Mouse (Mus musculus) intestine, embryonic 16.5 days (tissue): ENCODE results near the gene Dhx40. TPM values are rescaled to one million over a fixed set of nuclear protein-coding genes. Genes with fewer than 3 reads are reported as not detected.

Experiments
- ATAC-seq: fragments of 200-750 bp; cut with Nextera tagmentation; 2 replicates; pipeline ENCODE4 v1.8.0; 2017; ENCODE audit warnings: moderate TSS enrichment, moderate library complexity
- H3K27ac ChIP-seq: fragments of 300-500 bp; sonication (generic); 2 replicates; pipeline ENCODE4 v1.5.1; 2014; ENCODE audit warnings: mild to moderate bottlenecking, low read length
- H3K27me3 ChIP-seq: fragments of 300-500 bp; sonication (generic); replicated peaks from 2 replicates; pipeline ENCODE4 v1.6.1; 2014; ENCODE audit warnings: low read length, control low read depth, mixed read lengths; ENCODE audit not compliant: control insufficient read depth, insufficient read depth
- H3K36me3 ChIP-seq: fragments of 300-500 bp; sonication (generic); 2 replicates; pipeline ENCODE4 v1.6.1; 2014; ENCODE audit warnings: low read length, control low read depth; ENCODE audit not compliant: control insufficient read depth, insufficient read depth
- H3K4me1 ChIP-seq: fragments of 300-500 bp; sonication (generic); 2 replicates; pipeline ENCODE4 v1.6.1; 2014; ENCODE audit warnings: low read length, control low read depth, mixed read lengths; ENCODE audit not compliant: control insufficient read depth, insufficient read depth
- H3K4me2 ChIP-seq: fragments of 300-500 bp; sonication (generic); 2 replicates; pipeline ENCODE4 v1.6.1; 2014; ENCODE audit warnings: low read depth, low read length, control low read depth
- H3K4me3 ChIP-seq: fragments of 300-500 bp; sonication (generic); 2 replicates; pipeline ENCODE4 v1.5.1; 2014; ENCODE audit warnings: mild to moderate bottlenecking, low read length
- H3K9ac ChIP-seq: fragments of 300-500 bp; sonication (generic); 2 replicates; pipeline ENCODE4 v1.6.1; 2014; ENCODE audit warnings: low read depth, low read length
- H3K9me3 ChIP-seq: fragments of 300-500 bp; sonication (generic); 2 replicates; pipeline ENCODE4 v1.6.1; 2016; ENCODE audit warnings: low read length, control low read depth; ENCODE audit not compliant: control insufficient read depth
- WGBS: fragments of 180-500 bp; shearing (Covaris S2); extraction: QIAGEN DNeasy Blood & Tissue Kit; methylation state at CpG from one replicate; pipeline ENCODE4 v1.1.7; 2014; 5-methylcytosine and 5-hydroxymethylcytosine counted together
- polyA plus RNA-seq: library from polyadenylated mRNA; unstranded; fragments of >200 nt; fragmentation: Nextera tagmentation; extraction: Ambion mirVana; gene quantifications from 2 replicates; pipeline ENCODE4 v1.2.1, GENCODE M21; 2015

Gene Dhx40
- polyA plus RNA-seq, 1 experiment from 2014 or later: 13.2 TPM

- H3K4me2 ChIP-seq: peak overlapping the region; percentile 87
- 31% methylated on average over 6 of the region's 6 CpGs for WGBS
- H3K27me3 ChIP-seq: no peaks in the 10 kb centered on the region
- no peak for ATAC-seq
- H3K9ac ChIP-seq: peak overlapping the region; percentile 99
- H3K9me3 ChIP-seq: no peaks in the 10 kb centered on the region
- H3K4me3 ChIP-seq: peak overlapping the region; percentile 99
- H3K36me3 ChIP-seq: no peaks in the 10 kb centered on the region
- peaks cover 9% of the 10 kb centered on the region for H3K4me1 ChIP-seq
- H3K27ac ChIP-seq: peak overlapping the region; percentile 99
These were observed 49.0 kb downstream of the Dhx40 start for GRCm38 (mm10) chr11:86758559-86758958.

GRCm38 (mm10) chr11:86757480-86758371 is 49.8 kb downstream of the Dhx40 start, which contains the start of gene Cltc:
Cltc (minus strand) TSS chr11:86757565.
- Histone ChIP-seq H3K36me3 (no peaks in the 10 kb centered on the region), H3K27me3 (no peaks in the 10 kb centered on the region), H3K4me1 (peaks cover 13% of the 10 kb centered on the region), H3K4me2 (peak within 1 kb of the TSS; percentile 87), H3K27ac (peak within 1 kb of the TSS; percentile 99), H3K9ac (peak within 1 kb of the TSS; percentile 99), H3K9me3 (no peaks in the 10 kb centered on the region), H3K4me3 (peak within 1 kb of the TSS; percentile 99)
- peak; percentile 92 for ATAC-seq
- under 1% methylated on average over 73 of the region's 73 CpGs for WGBS

GRCm38 (mm10) chr11:86757142-86757479 is 50.4 kb downstream of the Dhx40 start:
- H3K9ac ChIP-seq: peak overlapping the region; percentile 99
- H3K4me2 ChIP-seq: peak overlapping the region; percentile 86
- ATAC-seq: peak; percentile 54
- peaks cover 18% of the 10 kb centered on the region for H3K4me1 ChIP-seq
- H3K36me3 ChIP-seq: no peaks in the 10 kb centered on the region
- 1% methylated on average over 17 of the region's 18 CpGs for WGBS
- peak overlapping the region; percentile 99 for H3K27ac ChIP-seq
- no peaks in the 10 kb centered on the region for H3K9me3 ChIP-seq
- H3K27me3 ChIP-seq: no peaks in the 10 kb centered on the region
- peak overlapping the region; percentile 99 for H3K4me3 ChIP-seq

- Histone ChIP-seq H3K27me3 (no peaks in the 10 kb centered on the region), H3K36me3 (no peaks in the 10 kb centered on the region), H3K9me3 (no peaks in the 10 kb centered on the region), H3K4me3 (peak overlapping the region; percentile 99), H3K27ac (peak overlapping the region; percentile 99), H3K4me2 (peak overlapping the region; percentile 86), H3K4me1 (peaks cover 19% of the 10 kb centered on the region), H3K9ac (peak overlapping the region; percentile 99)
- 1% methylated on average over 31 of the region's 31 CpGs for WGBS
- ATAC-seq: peak; percentile 36
These were observed 51.1 kb downstream of the Dhx40 start for GRCm38 (mm10) chr11:86756156-86757141.

GRCm38 (mm10) chr11:86752404-86752803 is 55.1 kb downstream of the Dhx40 start:
- Histone ChIP-seq H3K9me3 (no peaks in the 10 kb centered on the region), H3K27me3 (no peaks in the 10 kb centered on the region), H3K4me2 (no peak overlapping the region), H3K27ac (no peak overlapping the region), H3K36me3 (no peaks in the 10 kb centered on the region), H3K9ac (no peak overlapping the region), H3K4me1 (peaks cover 22% of the 10 kb centered on the region), H3K4me3 (no peak overlapping the region)
- no peak for ATAC-seq

- Histone ChIP-seq H3K36me3 (no peaks in the 10 kb centered on the region), H3K9ac (no peak overlapping the region), H3K4me1 (peaks cover 31% of the 10 kb centered on the region), H3K9me3 (no peaks in the 10 kb centered on the region), H3K27ac (no peak overlapping the region), H3K27me3 (no peaks in the 10 kb centered on the region), H3K4me3 (no peak overlapping the region), H3K4me2 (no peak overlapping the region)
- ATAC-seq: no peak
- WGBS: 95% methylated on average over 1 of the region's 1 CpGs
These were observed 56.5 kb downstream of the Dhx40 start for GRCm38 (mm10) chr11:86751010-86751409.

- 68% methylated on average over 3 of the region's 3 CpGs for WGBS
- no peak for ATAC-seq
- H3K27ac ChIP-seq: no peak overlapping the region
These were observed 57.6 kb downstream of the Dhx40 start for GRCm38 (mm10) chr11:86749776-86750423.

GRCm38 (mm10) chr11:86745634-86746404 is 61.7 kb downstream of the Dhx40 start:
- H3K4me2 ChIP-seq: no peak overlapping the region
- no peaks in the 10 kb centered on the region for H3K36me3 ChIP-seq
- no peaks in the 10 kb centered on the region for H3K9me3 ChIP-seq
- H3K9ac ChIP-seq: no peak overlapping the region
- H3K27me3 ChIP-seq: no peaks in the 10 kb centered on the region
- H3K4me1 ChIP-seq: peaks cover 27% of the 10 kb centered on the region
- no peak overlapping the region for H3K4me3 ChIP-seq
- no peak overlapping the region for H3K27ac ChIP-seq
- ATAC-seq: no peak
- 60% methylated on average over 3 of the region's 3 CpGs for whole genome bisulfite sequencing

More at GRCm38 (mm10) chr11:86749776-86750423, 57.6 kb downstream of the Dhx40 start:
- Histone ChIP-seq H3K9ac (no peak overlapping the region), H3K36me3 (no peaks in the 10 kb centered on the region), H3K4me3 (no peak overlapping the region), H3K4me1 (peaks cover 36% of the 10 kb centered on the region), H3K9me3 (no peaks in the 10 kb centered on the region), H3K27me3 (no peaks in the 10 kb centered on the region), H3K4me2 (no peak overlapping the region)
